Mouse (Mus musculus): ENCODE measurements around the gene Pin4. TPM values are rescaled to one million over a fixed set of nuclear protein-coding genes. Genes with fewer than 3 reads are reported as not detected.
A peak's percentile ranks its signal among the peaks of the same experiment; 100 is the strongest.
"Not testable (repeated sequence)": the region's sequence is repeated elsewhere in the genome, so short reads cannot be mapped to it uniquely, and the experiment has no call there.

Pin4 gene
- total RNA-seq (2021), result 10 to 100 TPM; 34.4 to 39.2 TPM
- long read RNA-seq, experiment 1, transcript Pin4-201 (4 exons, 489 nt), result major isoform, 12 of 13 reads
- long read RNA-seq, experiment 1, partial matches to known transcripts, result 1 of 13 reads
- long read RNA-seq, experiment 1, other reads (novel, unspliced or antisense), result 0 of 13 reads
- long read RNA-seq, experiment 2, transcript Pin4-201 (4 exons, 489 nt), result major isoform, 24 of 27 reads
- long read RNA-seq, experiment 2, partial matches to known transcripts, result 2 of 27 reads
- long read RNA-seq, experiment 2, other reads (novel, unspliced or antisense), result 1 of 27 reads

- DNase-seq (ENCODE audit: low spot score in 2 of 2), result peak; percentile 84 to 94
Observed at GRCm38 (mm10) chrX:102119042-102119864, at the start of gene Pin4. TSS of gene Pin4 (plus strand) at chrX:102119447.

- DNase-seq (ENCODE audit: low spot score in 2 of 2), result peak; percentile 68 to 83
Observed at GRCm38 (mm10) chrX:102070591-102071471, 48.4 kb upstream of the Pin4 start, which contains the start of gene Rtl5. TSS of gene Rtl5 (minus strand) at chrX:102071304.

- no peak for DNase-seq (ENCODE audit: low spot score in 2 of 2)
Observed at GRCm38 (mm10) chrX:102071517-102071916, 47.7 kb upstream of the Pin4 start.

GRCm38 (mm10) chrX:102073605-102074325, 45.5 kb upstream of the Pin4 start:
- no peak for DNase-seq (ENCODE audit: low spot score in 2 of 2)

GRCm38 (mm10) chrX:102074435-102074834, 44.8 kb upstream of the Pin4 start:
- DNase-seq (ENCODE audit: low spot score in 2 of 2), result no peak

- no peak for DNase-seq (ENCODE audit: low spot score in 2 of 2)
Observed at GRCm38 (mm10) chrX:102075158-102075557, 44.1 kb upstream of the Pin4 start.

GRCm38 (mm10) chrX:102076886-102077765, 42.1 kb upstream of the Pin4 start:
- no peak for DNase-seq (ENCODE audit: low spot score in 2 of 2)

- DNase-seq (ENCODE audit: low spot score in 2 of 2), result no peak
Observed at GRCm38 (mm10) chrX:102081076-102081475, 38.2 kb upstream of the Pin4 start.

- no peak for DNase-seq (ENCODE audit: low spot score in 2 of 2)
Observed at GRCm38 (mm10) chrX:102081573-102082279, 37.5 kb upstream of the Pin4 start.

GRCm38 (mm10) chrX:102082340-102082739, 36.9 kb upstream of the Pin4 start:
- no peak for DNase-seq (ENCODE audit: low spot score in 2 of 2)

- DNase-seq (ENCODE audit: low spot score in 2 of 2), result no peak
Observed at GRCm38 (mm10) chrX:102085798-102086443, 33.3 kb upstream of the Pin4 start.

GRCm38 (mm10) chrX:102090605-102091004, 28.6 kb upstream of the Pin4 start:
- DNase-seq (ENCODE audit: low spot score in 2 of 2), result no peak

GRCm38 (mm10) chrX:102094381-102094904, 24.8 kb upstream of the Pin4 start:
- DNase-seq (ENCODE audit: low spot score in 2 of 2), result no peak

- DNase-seq (ENCODE audit: low spot score in 2 of 2), result no peak
Observed at GRCm38 (mm10) chrX:102101886-102102285, 17.4 kb upstream of the Pin4 start.

- DNase-seq (ENCODE audit: low spot score in 2 of 2), result not testable (repeated sequence)
Observed at GRCm38 (mm10) chrX:102103830-102104229, 15.4 kb upstream of the Pin4 start.

- DNase-seq (ENCODE audit: low spot score in 2 of 2), result not testable (repeated sequence)
Observed at GRCm38 (mm10) chrX:102109349-102109748, 9.9 kb upstream of the Pin4 start.

GRCm38 (mm10) chrX:102115676-102116075, 3.6 kb upstream of the Pin4 start:
- peak in 1 of 2 experiments; percentile 7 for DNase-seq (ENCODE audit: low spot score in 2 of 2)

GRCm38 (mm10) chrX:102121321-102121720, 2.1 kb downstream of the Pin4 start:
- DNase-seq (ENCODE audit: low spot score in 2 of 2), result no peak
